Mouse (Mus musculus) ES-E14 (cell line): ENCODE data around the gene Lsm4. TPM values are rescaled to one million over a fixed set of nuclear protein-coding genes. Genes with fewer than 3 reads are reported as not detected.

Experiments used
- DNase-seq: peaks from one replicate; pipeline ENCODE4 v3.0.0-alpha.2; 2013; ENCODE audit warnings: low read depth, low spot score
- H3K27ac ChIP-seq: 2 replicates; pipeline ENCODE4 v1.5.1; 2012; ENCODE audit warnings: low read depth, mild to moderate bottlenecking, low read length, moderate library complexity, mixed read lengths; ENCODE audit not compliant: poor library complexity, insufficient read depth, severe bottlenecking
- H3K36me3 ChIP-seq: 2 replicates; pipeline ENCODE4 v1.6.1; 2012; ENCODE audit warnings: mild to moderate bottlenecking, low read length, moderate library complexity, mixed read lengths; ENCODE audit not compliant: control insufficient read depth, poor library complexity, insufficient read depth, severe bottlenecking
- H3K4me1 ChIP-seq, 2 experiments: fragments of 150-350 bp in 1 of 2; sonication (generic) in 1 of 2; 2 replicates each; pipeline ENCODE4 v1.6.1; 2012; ENCODE audit warnings: low read length in 2 of 2, mild to moderate bottlenecking in 1 of 2, mixed read lengths in 1 of 2; ENCODE audit not compliant: control insufficient read depth in 2 of 2, insufficient read depth in 2 of 2, poor library complexity in 1 of 2
- H3K4me3 ChIP-seq, 2 experiments: fragments of 150-350 bp in 1 of 2; sonication (generic) in 1 of 2; 2 replicates each; pipeline ENCODE4 v1.5.1; 2012; ENCODE audit warnings: low read length in 2 of 2, low read depth in 1 of 2, mild to moderate bottlenecking in 1 of 2, mixed read lengths in 1 of 2; ENCODE audit not compliant: insufficient read depth in 1 of 2, poor library complexity in 1 of 2, severe bottlenecking in 1 of 2
- H3K9ac ChIP-seq: 2 replicates; pipeline ENCODE4 v1.6.1; 2012; ENCODE audit warnings: low read depth, mild to moderate bottlenecking, low read length, mixed read lengths; ENCODE audit not compliant: poor library complexity, insufficient read depth, severe bottlenecking
- H3K9me3 ChIP-seq: fragments of 150-350 bp; sonication (generic); 2 replicates; pipeline ENCODE4 v1.6.1; 2012; ENCODE audit warnings: low read depth, mild to moderate bottlenecking, low read length; ENCODE audit not compliant: control insufficient read depth, insufficient read depth
- CHD2 ChIP-seq: IDR thresholded peaks from 2 replicates; pipeline ENCODE4 v1.6.1; 2014; ENCODE audit warnings: mild to moderate bottlenecking, low read depth, low read length, inconsistent platforms
- HCFC1 ChIP-seq: IDR thresholded peaks from 2 replicates; pipeline ENCODE4 v1.6.1; 2012; ENCODE audit warnings: low read length, inconsistent platforms, borderline replicate concordance; ENCODE audit not compliant: insufficient read depth
- MAFK ChIP-seq: IDR thresholded peaks from 2 replicates; pipeline ENCODE4 v1.6.1; 2014; ENCODE audit warnings: mild to moderate bottlenecking, low read depth, low read length, inconsistent platforms; ENCODE audit not compliant: insufficient read depth
- ZC3H11A ChIP-seq: IDR thresholded peaks from 2 replicates; pipeline ENCODE4 v1.6.1; 2012; ENCODE audit warnings: low read depth, mild to moderate bottlenecking, inconsistent platforms, low read length, borderline replicate concordance
- ZNF384 ChIP-seq: IDR thresholded peaks from 2 replicates; pipeline ENCODE4 v1.6.1; 2012; ENCODE audit warnings: low read depth, low read length, inconsistent platforms
- in situ Hi-C, 2 experiments: fragments of 600-800 bp; cut with MboI; formaldehyde crosslinking; loops; one replicate each; pipeline ENCODE4 v1.15.1; 2025; ENCODE audit warnings: low sequenced_read_pairs in 2 of 2, inconsistent platforms in 1 of 2; ENCODE audit not compliant: unreplicated experiment in 2 of 2
- total RNA-seq: library from RNA; depleted of rRNA; stranded (reverse); fragments of 300-350 nt; gene quantifications from 2 replicates; pipeline ENCODE4 v1.2.3, GENCODE M21; 2012; rRNA removed

The Lsm4 gene
- total RNA-seq, 1 experiment = 171 TPM

GRCm38 (mm10) chr8:70725792-70726447, 52.9 kb downstream of the Lsm4 start:
- in situ Hi-C loops = no loop called here
- Histone ChIP-seq H3K36me3 (no peaks in the 10 kb centered on the region), H3K4me1 (peaks cover 1 to 10% of the 10 kb centered on the region in 2 experiments; a peak in 2 of 4 replicates), H3K9ac (no peak overlapping the region), H3K4me3 (no peak overlapping the region), H3K9me3 (no peaks in the 10 kb centered on the region), H3K27ac (no peak overlapping the region)
- DNase-seq = no peak
- TF ChIP-seq MAFK (no peak), ZNF384 (no peak), HCFC1 (no peak), CHD2 (no peak), ZC3H11A (no peak)

- DNase-seq = no peak
- no peaks in the 10 kb centered on the region for H3K36me3 ChIP-seq
- H3K9ac ChIP-seq = no peak overlapping the region
- H3K4me1 ChIP-seq = peaks cover 1 to 11% of the 10 kb centered on the region in 2 experiments; a peak in 2 of 4 replicates
- H3K27ac ChIP-seq = no peak overlapping the region
- H3K4me3 ChIP-seq = no peak overlapping the region
- TF ChIP-seq ZNF384 (no peak), HCFC1 (no peak), CHD2 (no peak), MAFK (no peak), ZC3H11A (no peak)
- in situ Hi-C loops = no loop called here
- no peaks in the 10 kb centered on the region for H3K9me3 ChIP-seq
These were observed 53.7 kb downstream of the Lsm4 start for GRCm38 (mm10) chr8:70726721-70727120.

Other genes starting within 250 kb of the Lsm4 start
- 3.3 and 4.9 TPM in 2 replicates for gene Crtc1, start 233.7 kb upstream of the Lsm4 start, total RNA-seq
- 21.4 and 22.8 TPM in 2 replicates for gene Klhl26, start 196.3 kb upstream of the Lsm4 start, total RNA-seq
- 5.3 and 8.0 TPM in 2 replicates for gene Tmem59l, start 185.9 kb upstream of the Lsm4 start, total RNA-seq
- gene Crlf1, start 180.1 kb upstream of the Lsm4 start, total RNA-seq = 17.0 and 29.3 TPM in 2 replicates
- gene Rex1bd, start 166.5 kb upstream of the Lsm4 start, total RNA-seq = 125 and 130 TPM in 2 replicates
- 3,214 and 4,257 TPM in 2 replicates for gene Uba52, start 162.4 kb upstream of the Lsm4 start, total RNA-seq
- gene Fkbp8, start 145.5 kb upstream of the Lsm4 start, total RNA-seq = 252 and 256 TPM in 2 replicates
- gene Kxd1, start 145.3 kb upstream of the Lsm4 start, total RNA-seq = 27.9 and 35.3 TPM in 2 replicates
- gene Ell, start 133.8 kb upstream of the Lsm4 start, total RNA-seq = 15.8 and 16.1 TPM in 2 replicates
- gene Isyna1, start 78.9 kb upstream of the Lsm4 start, total RNA-seq = 161 and 250 TPM in 2 replicates
- 85.5 and 142 TPM in 2 replicates for gene Ssbp4, start 64.4 kb upstream of the Lsm4 start, total RNA-seq
- gene Lrrc25, start 57.1 kb upstream of the Lsm4 start, total RNA-seq = 0.13 TPM in 1 of 2 replicates, not detected in the other
- 7.0 and 18.8 TPM in 2 replicates for gene Gdf15, start 40.8 kb upstream of the Lsm4 start, total RNA-seq
- gene Pgpep1, start 12.9 kb upstream of the Lsm4 start, total RNA-seq = 15.5 and 21.4 TPM in 2 replicates
- 60.1 TPM in 2 replicates for gene Jund, start 25.7 kb downstream of the Lsm4 start, total RNA-seq
- gene Iqcn, start 30.2 kb downstream of the Lsm4 start, total RNA-seq = 0.09 and 0.16 TPM in 2 replicates
- gene Gm3336, start 45.3 kb downstream of the Lsm4 start, total RNA-seq = 1.8 and 3.9 TPM in 2 replicates
- gene Pde4c, start 50.5 kb downstream of the Lsm4 start, total RNA-seq = 1.6 and 4.5 TPM in 2 replicates
- gene Rab3a, start 81.4 kb downstream of the Lsm4 start, total RNA-seq = 4.3 and 5.2 TPM in 2 replicates
- gene Mpv17l2, start 87.7 kb downstream of the Lsm4 start, total RNA-seq = 49.9 and 58.2 TPM in 2 replicates
- gene Pik3r2, start 103.5 kb downstream of the Lsm4 start, total RNA-seq = 52.7 and 71.0 TPM in 2 replicates
- 7.8 and 11.5 TPM in 2 replicates for gene Mast3, start 131.8 kb downstream of the Lsm4 start, total RNA-seq
- 0.69 and 1.2 TPM in 2 replicates for gene Il12rb1, start 135.2 kb downstream of the Lsm4 start, total RNA-seq
- gene Arrdc2, start 166.5 kb downstream of the Lsm4 start, total RNA-seq = 11.4 and 18.8 TPM in 2 replicates
- 3.7 and 6.6 TPM in 2 replicates for gene Kcnn1, start 190.0 kb downstream of the Lsm4 start, total RNA-seq
- 52.5 and 82.3 TPM in 2 replicates for gene Ccdc124, start 200.7 kb downstream of the Lsm4 start, total RNA-seq
- gene Slc5a5, start 219.5 kb downstream of the Lsm4 start, total RNA-seq = 2.5 and 3.4 TPM in 2 replicates
- gene Rpl18a, start 224.2 kb downstream of the Lsm4 start, total RNA-seq = 2,806 and 2,972 TPM in 2 replicates
- gene Map1s, start 232.7 kb downstream of the Lsm4 start, total RNA-seq = 53.4 and 60.8 TPM in 2 replicates